Mouse (Mus musculus): ENCODE results near the gene Gpr108.

DNA sequence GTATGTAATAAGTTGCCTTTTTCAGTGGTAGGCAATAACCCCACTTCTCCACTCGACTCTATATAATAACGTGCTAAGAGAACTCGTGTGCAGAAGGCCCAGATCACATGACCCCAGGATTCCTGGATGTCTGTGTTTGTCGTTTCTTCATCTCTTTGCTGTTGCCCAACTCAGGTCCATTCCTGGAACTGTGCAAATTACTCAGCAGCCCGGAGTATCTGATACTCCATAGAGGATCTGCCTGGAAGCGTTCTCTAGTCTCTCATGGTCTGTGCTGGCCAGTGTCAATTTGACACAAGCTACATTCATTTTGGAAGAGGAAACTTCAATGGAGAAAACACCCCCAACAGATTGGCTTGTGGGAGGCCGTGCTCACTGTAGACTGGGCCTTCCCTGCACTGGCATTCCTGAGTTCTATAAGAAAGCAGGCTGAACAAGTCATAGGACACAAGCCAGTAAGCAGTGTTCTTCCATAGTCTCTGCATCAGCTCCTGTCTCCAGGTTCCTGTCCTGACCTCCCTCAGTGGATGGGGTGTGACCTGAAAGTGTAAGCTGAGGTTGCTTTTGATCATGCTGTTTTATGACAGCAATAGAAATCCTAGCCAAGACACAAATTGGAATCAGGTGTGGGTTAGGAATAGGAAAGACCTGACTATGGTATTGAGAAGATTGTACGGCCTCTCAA lies 52.8 kb downstream of the Gpr108 start:
- no peak for TF ChIP-seq POLR2A (IDR thresholded peaks at IDR 0.05; ENCODE audit: insufficient read depth, low read length)
- no peak for TF ChIP-seq CTCF (IDR thresholded peaks at IDR 0.05; ENCODE audit: low read depth, low read length)

Measured in ES-Bruce4 (cell line).